Mouse (Mus musculus): Measurements from ENCODE around the gene Stk19. TPM values are rescaled to one million over a fixed set of nuclear protein-coding genes. Genes with fewer than 3 reads are reported as not detected.
"Not testable (repeated sequence)": the region's sequence is repeated elsewhere in the genome, so short reads cannot be mapped to it uniquely, and the experiment has no call there.

Stk19 gene
- total RNA-seq, 2 experiments from 2014 or later: 10.7 to 13.5 TPM

- intact Hi-C loops (cut with DNase I): no loop called here
Observed at GRCm38 (mm10) chr17:34847615-34848014, 10.9 kb upstream of the Stk19 start.

DNA sequence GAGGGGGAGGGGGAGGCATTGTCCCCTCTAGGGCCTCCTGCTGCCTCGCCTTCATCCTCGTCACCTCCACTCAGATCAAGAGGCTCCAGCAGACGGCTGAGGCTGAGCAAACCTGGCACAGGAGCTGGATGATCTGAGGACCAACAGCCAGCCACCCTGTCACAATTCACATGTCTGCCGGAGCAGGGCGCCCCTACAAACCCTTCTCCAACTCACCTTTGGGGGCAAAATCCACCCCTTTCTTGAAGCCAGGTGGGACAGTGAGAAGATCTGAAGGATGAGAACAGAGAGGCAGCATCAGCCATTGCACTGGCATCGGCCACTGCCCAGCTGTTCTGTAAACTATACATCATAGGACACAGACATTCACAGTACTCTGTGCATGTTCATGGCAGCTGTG is 10.4 kb upstream of the Stk19 start:
- DNase-seq: no peak
- intact Hi-C loops (cut with DNase I): no loop called here

More at GRCm38 (mm10) chr17:34847615-34848014, 10.9 kb upstream of the Stk19 start:
- no peak for DNase-seq

DNA sequence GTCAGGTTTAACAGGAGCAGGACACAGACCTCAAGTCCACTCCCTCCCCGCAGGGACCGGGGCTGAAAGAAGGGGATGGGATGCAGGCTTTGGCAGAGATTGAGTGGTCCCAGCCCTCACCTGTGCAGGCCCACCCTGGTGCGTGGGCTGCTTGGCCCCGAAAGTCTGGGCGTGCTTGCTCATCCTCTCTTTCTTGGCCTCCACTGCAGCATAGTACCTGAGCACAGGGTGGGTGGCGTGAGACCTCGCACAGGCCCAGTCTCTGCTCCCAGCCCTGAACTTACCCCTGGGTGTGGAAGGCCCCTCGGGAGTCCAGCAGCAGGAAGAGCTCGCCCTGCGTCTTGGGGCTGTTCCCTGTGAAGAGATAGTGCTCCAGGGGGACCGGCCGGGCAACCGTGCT is 8.1 kb upstream of the Stk19 start:
- no peak for DNase-seq

GRCm38 (mm10) chr17:34840736-34841307 is 4.1 kb upstream of the Stk19 start:
- DNase-seq: no peak
- intact Hi-C loops (cut with DNase I): no loop called here

More for the DNA sequence above, 8.1 kb upstream of the Stk19 start:
- intact Hi-C loops (cut with DNase I): no loop called here

GRCm38 (mm10) chr17:34838785-34839184 is 2.0 kb upstream of the Stk19 start:
- intact Hi-C loops (cut with DNase I): no loop called here
- DNase-seq: no peak

DNA sequence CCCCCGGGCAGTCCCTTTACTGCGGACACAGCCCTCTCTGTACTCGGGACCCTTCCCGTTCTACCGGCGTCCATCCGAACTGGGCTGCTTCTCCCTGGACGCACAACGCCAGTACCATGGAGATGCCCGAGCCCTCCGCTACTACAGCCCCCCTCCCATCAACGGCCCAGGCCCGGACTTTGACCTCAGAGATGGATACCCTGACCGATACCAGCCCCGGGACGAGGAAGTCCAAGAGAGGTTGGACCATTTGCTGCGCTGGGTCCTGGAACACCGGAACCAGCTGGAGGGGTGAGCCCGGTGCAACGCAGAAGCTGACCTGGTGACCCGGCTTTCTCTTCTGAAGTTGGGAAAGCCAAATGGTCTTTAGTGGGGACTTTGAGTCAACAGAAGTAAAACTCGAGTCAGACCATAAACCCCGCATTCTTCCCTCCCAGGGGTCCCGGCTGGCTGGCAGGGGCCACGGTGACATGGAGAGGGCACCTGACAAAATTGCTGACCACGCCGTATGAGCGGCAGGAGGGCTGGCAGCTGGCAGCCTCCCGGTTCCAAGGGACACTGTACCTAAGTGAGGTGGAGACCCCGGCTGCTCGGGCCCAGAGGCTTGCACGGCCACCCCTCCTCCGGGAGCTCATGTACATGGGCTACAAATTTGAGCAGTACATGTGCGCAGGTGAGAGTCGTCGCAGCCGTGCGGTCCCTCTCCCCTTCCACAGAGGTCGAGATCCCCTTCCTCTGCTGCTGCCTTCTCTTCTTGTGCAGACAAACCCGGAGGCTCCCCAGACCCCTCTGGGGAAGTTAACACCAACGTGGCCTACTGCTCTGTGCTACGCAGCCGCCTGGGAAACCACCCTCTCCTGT is 949 bp upstream of the Stk19 start:
- no peak for DNase-seq

GRCm38 (mm10) chr17:34836155-34836855 is 440 bp downstream of the Stk19 start:
- intact Hi-C loops (cut with DNase I): no loop called here
- DNase-seq: no peak

More for the DNA sequence above, 949 bp upstream of the Stk19 start:
- intact Hi-C loops (cut with DNase I): no loop called here

GRCm38 (mm10) chr17:34830776-34831175 is 6.0 kb downstream of the Stk19 start:
- DNase-seq; intact Hi-C loops (cut with DNase I): not testable (repeated sequence)

DNA sequence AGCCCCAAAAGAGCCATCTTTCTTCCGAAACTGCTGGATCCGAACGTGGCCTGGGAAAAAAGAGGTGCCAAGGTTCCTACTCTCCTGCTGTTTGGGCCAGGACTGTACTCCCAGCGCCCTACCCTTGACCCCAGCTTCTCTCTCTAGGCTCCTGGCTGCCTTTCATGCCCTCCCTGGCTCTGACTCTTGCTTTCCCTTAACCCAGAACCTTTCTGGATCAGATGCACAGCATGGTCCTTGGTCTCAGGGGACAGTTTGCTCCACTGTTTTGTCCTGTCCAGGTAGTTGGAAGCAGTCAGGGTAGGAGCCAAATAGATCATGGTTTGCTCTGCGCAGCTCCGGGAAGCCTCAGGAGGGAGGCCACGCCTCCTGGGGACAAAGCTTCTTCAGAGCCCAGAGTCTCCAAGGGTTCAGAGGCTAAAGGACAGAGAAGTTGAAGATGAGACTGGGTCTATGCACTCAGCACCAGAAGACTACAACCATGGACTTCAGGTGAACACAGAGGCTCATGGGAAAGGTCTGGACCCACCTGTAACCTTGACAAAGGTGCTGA is 21.9 kb downstream of the Stk19 start:
- intact Hi-C loops (cut with DNase I): loop anchor here (5.0 kb wide), 2 partner anchors 83 to 163 kb away; no protein-coding TSS in a partner anchor
- DNase-seq: no peak

DNA sequence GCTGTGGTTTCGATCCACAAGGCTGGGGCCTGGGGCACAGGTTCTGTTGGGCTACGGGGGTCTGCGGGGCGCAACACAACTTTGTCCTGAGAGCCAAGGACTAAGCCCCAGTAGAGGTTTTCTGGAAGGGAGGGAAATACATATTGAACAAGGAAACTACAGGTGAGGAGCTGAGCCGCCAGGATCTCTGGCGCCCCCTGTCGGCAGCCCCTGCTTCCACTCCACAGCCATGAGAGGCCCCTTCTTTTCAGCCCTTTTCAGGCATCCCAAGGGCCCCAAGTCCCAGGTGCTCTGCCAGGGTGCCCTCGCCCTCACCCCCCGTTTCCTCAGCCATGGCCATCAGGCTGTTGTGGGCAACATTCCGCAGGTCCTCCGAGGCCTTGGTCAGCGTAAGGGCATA is 23.0 kb downstream of the Stk19 start:
- peak; percentile 58 to 62 for DNase-seq
- intact Hi-C loops (cut with DNase I): loop anchor here (5.0 kb wide), 2 partner anchors 81 to 161 kb away; no protein-coding TSS in a partner anchor

GRCm38 (mm10) chr17:34811275-34811674 is 25.5 kb downstream of the Stk19 start:
- intact Hi-C loops (cut with DNase I): loop anchor here (5.0 kb wide), 2 partner anchors 79 to 159 kb away; no protein-coding TSS in a partner anchor
- DNase-seq: no peak

DNA sequence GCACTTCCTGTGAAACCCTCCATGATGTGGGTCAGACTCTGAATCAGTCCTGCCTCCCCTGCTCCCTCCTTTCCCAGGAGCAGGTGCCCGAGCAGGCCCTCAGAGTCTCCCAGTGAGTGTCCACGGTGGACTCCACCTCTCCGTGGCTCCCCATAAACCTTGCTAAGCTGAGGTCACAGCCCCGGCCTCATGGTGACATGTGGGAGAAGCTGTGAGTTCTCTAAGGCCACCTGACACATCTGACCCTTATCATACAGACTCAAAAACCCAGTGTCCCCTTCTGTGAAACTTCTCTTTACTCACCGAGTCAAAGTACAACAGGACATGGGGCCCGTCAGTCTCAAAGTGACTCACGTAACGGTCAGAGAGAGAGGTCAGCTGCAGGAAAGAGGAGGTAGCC is 25.9 kb downstream of the Stk19 start:
- not testable (repeated sequence) for DNase-seq
- intact Hi-C loops (cut with DNase I): loop anchor here (5.0 kb wide), 2 partner anchors 79 to 159 kb away; no protein-coding TSS in a partner anchor

DNA sequence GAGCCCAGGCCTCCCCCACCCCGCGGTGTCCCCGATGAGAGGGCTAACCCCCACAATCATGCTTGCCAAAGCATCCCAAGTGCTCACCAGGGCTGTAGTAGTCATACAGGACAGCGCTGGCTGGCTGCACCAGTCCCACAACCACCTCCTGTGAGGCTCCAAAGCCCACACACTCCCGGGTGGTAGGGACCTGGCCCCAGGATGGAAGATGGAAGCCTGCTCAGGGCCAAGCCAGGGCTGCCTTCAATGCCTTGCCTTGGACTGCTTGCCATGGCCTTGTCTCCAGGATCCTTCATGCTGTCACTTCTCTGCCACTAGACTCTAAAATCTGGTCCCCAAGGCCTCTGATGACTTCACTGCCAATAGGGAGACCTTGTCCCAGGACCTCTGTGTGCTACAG is 26.3 kb downstream of the Stk19 start:
- intact Hi-C loops (cut with DNase I): loop anchor here (5.0 kb wide), 2 partner anchors 78 to 158 kb away; no protein-coding TSS in a partner anchor
- not testable (repeated sequence) for DNase-seq

GRCm38 (mm10) chr17:34808599-34809205 is 28.0 kb downstream of the Stk19 start:
- no peak for DNase-seq
- intact Hi-C loops (cut with DNase I): no loop called here

- DNase-seq: no peak
- intact Hi-C loops (cut with DNase I): no loop called here
Observed at GRCm38 (mm10) chr17:34807176-34807575, 29.6 kb downstream of the Stk19 start.

- DNase-seq: no peak
- intact Hi-C loops (cut with DNase I): no loop called here
Observed at GRCm38 (mm10) chr17:34804871-34805562, 31.7 kb downstream of the Stk19 start.

- intact Hi-C loops (cut with DNase I); DNase-seq: not testable (repeated sequence)
Observed at GRCm38 (mm10) chr17:34804301-34804700, 32.4 kb downstream of the Stk19 start, which contains the start of gene Cyp21a1. Cyp21a1 (minus strand) TSS chr17:34804561.

GRCm38 (mm10) chr17:34803367-34803766 is 33.4 kb downstream of the Stk19 start:
- intact Hi-C loops (cut with DNase I); DNase-seq: not testable (repeated sequence)

- intact Hi-C loops (cut with DNase I); DNase-seq: not testable (repeated sequence)
Observed at GRCm38 (mm10) chr17:34802756-34803155, 34.0 kb downstream of the Stk19 start.
